Mouse (Mus musculus): Measurements from ENCODE around the gene Uqcc1.
A peak's percentile ranks its signal among the peaks of the same experiment; 100 is the strongest.

DNA sequence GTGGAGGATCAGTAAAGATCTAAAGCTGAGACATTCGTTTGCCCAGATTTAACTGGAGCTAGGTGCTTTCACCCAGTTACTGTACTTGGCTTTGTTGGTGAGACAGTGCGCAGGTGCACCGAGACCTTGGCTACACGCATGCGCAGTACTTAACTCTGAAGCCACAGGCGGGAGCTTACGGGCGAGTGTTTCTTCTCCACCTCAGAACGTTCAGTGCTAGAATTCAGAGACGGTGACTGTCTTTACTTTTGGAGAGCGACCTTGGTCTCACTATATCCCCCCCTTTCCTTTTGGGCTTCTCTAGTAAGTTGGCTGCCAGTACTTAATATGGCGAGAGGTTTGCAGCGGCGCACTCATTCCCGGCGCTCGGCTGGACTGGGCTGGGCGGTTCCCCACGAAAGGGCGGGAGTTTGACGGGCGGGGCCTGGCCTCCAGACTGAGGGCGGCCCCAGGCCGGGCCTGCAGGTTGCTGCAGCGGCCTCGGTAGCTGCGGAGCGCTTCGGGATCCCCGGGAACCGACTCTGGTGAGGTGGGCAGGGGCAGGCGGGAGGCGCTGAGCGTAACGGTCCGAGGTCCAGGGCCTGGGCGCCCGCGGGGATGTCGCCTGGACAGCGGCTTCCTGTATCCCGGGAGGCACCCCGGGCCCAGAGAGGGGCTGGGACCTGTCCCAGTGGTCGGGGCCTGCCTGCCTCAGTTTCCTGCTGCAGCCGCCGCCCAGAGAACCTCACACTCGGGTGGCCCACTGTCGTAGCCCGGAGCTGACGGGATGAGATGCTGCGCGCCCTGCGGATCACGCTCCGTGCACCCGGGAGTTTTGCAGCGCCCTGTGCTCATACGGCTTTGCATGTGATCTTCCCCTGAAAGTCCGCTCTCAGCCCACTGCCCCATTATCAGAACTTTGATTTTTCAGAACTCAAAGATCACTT is 26.3 kb upstream of the Uqcc1 start, which contains the start of gene Cep250:
- peak; percentile 38 for TF ChIP-seq POLR2A (IDR thresholded peaks at IDR 0.05; ENCODE audit: low read depth, low read length)
- TF ChIP-seq CTCF (IDR thresholded peaks at IDR 0.05; ENCODE audit: extremely low read depth, insufficient read depth, insufficient read length, insufficient replicate concordance) = no peak
